ENCODE assay signal across 36 mouse cellular contexts in genomic region chr1:60819993-60820392, GRCm38 (mm10).
"Had no signal": no experiment of that assay in that cellular context is flagged by ENCODE, and none has a peak within 500 bp of the region (broad histone marks: within the 10 kb centered on the region; RNA-seq: fewer than 3 reads in every experiment).

No protein-coding gene starts in this region.

- H3K9ac ChIP-seq: heart, embryonic 12.5 days; heart, embryonic 13.5 days; heart, embryonic 15.5 days; hindbrain, embryonic 12.5 days; hindbrain, embryonic 13.5 days; hindbrain, embryonic 14.5 days; hindbrain, embryonic 15.5 days; intestine, embryonic 15.5 days; kidney, embryonic 15.5 days had no signal

- ATAC-seq: hindbrain, embryonic 16.5 days; hindbrain, postnatal 0 days; inflammation-experienced regulatory T-cells, adult 6 months; intestine, embryonic 15.5 days; intestine, embryonic 16.5 days; intestine, postnatal 0 days had no signal

- H3K9me3 ChIP-seq: heart, embryonic 10.5 days; heart, embryonic 12.5 days; heart, embryonic 13.5 days; heart, embryonic 15.5 days; hindbrain, embryonic 10.5 days; hindbrain, embryonic 12.5 days; hindbrain, embryonic 13.5 days; hindbrain, embryonic 15.5 days; intestine, embryonic 15.5 days; kidney, embryonic 15.5 days had no signal

- H3K27ac ChIP-seq: heart, embryonic 10.5 days; heart, embryonic 13.5 days; heart, embryonic 15.5 days; hindbrain, embryonic 10.5 days; hindbrain, embryonic 12.5 days; hindbrain, embryonic 13.5 days; hindbrain, embryonic 14.5 days; hindbrain, embryonic 15.5 days; hindbrain, postnatal 0 days; intestine, embryonic 15.5 days; kidney, embryonic 15.5 days; kidney, postnatal 0 days; layer of hippocampus, adult 2 months; left cerebral cortex, adult 2 months had no signal

- H3K27me3 ChIP-seq: heart, embryonic 12.5 days; heart, embryonic 13.5 days; heart, embryonic 15.5 days; hindbrain, embryonic 12.5 days; hindbrain, embryonic 13.5 days; hindbrain, embryonic 15.5 days; intestine, embryonic 15.5 days; kidney, embryonic 15.5 days had no signal

- H3K36me3 ChIP-seq: heart, embryonic 10.5 days; heart, embryonic 12.5 days; heart, embryonic 13.5 days; heart, embryonic 15.5 days; hindbrain, embryonic 10.5 days; hindbrain, embryonic 12.5 days; hindbrain, embryonic 13.5 days; hindbrain, embryonic 15.5 days; intestine, embryonic 15.5 days; kidney, embryonic 15.5 days had no signal

- H3K4me2 ChIP-seq: heart, embryonic 11.5 days; heart, embryonic 12.5 days; heart, embryonic 13.5 days; heart, embryonic 15.5 days; hindbrain, embryonic 12.5 days; hindbrain, embryonic 13.5 days; hindbrain, embryonic 14.5 days; hindbrain, embryonic 15.5 days; intestine, embryonic 15.5 days; kidney, embryonic 15.5 days had no signal

- H3K4me3 ChIP-seq: heart, embryonic 10.5 days; heart, embryonic 12.5 days; heart, embryonic 13.5 days; heart, embryonic 15.5 days; hindbrain, embryonic 10.5 days; hindbrain, embryonic 12.5 days; hindbrain, embryonic 13.5 days; hindbrain, embryonic 15.5 days; intestine, embryonic 15.5 days; kidney, embryonic 15.5 days; layer of hippocampus, adult 2 months; left cerebral cortex, adult 2 months had no signal

- DNase-seq: heart, postnatal 10 days; heart, postnatal 14 days; heart, postnatal 36 days; heart, postnatal 4 days; kidney, adult 11 months; kidney, adult 18-20 months; kidney, adult 2 months; kidney, adult 8-10 months; kidney, adult 9 months; kidney, postnatal 10 days; kidney, postnatal 14 days; kidney, postnatal 25 days; kidney, postnatal 36 days; kidney, postnatal 4 days; layer of hippocampus, adult 9-11 months; layer of hippocampus, postnatal 36 days had no signal

- H3K4me1 ChIP-seq: hindbrain, embryonic 10.5 days; hindbrain, embryonic 12.5 days; hindbrain, embryonic 13.5 days; hindbrain, embryonic 15.5 days had no signal
